Mouse (Mus musculus): ENCODE measurements around the gene Gm20388.
A peak's percentile ranks its signal among the peaks of the same experiment; 100 is the strongest.
"Not testable (repeated sequence)": the region's sequence is repeated elsewhere in the genome, so short reads cannot be mapped to it uniquely, and the experiment has no call there.

Gene Gm20388

GRCm38 (mm10) chr8:123990277-123991049, 4079.8 kb downstream of the Gm20388 start:
- DNase-seq (ENCODE audit: low spot score in 2 of 2), result no peak

- DNase-seq (ENCODE audit: low spot score in 2 of 2), result no peak
Measured at GRCm38 (mm10) chr8:123992587-123992986, 4081.9 kb downstream of the Gm20388 start.

- no peak for DNase-seq (ENCODE audit: low spot score in 2 of 2)
Measured at GRCm38 (mm10) chr8:123993597-123993996, 4083.0 kb downstream of the Gm20388 start.

- DNase-seq (ENCODE audit: low spot score in 2 of 2), result peak in 1 of 2 experiments; percentile 48
Measured at GRCm38 (mm10) chr8:123993997-123994396, 4083.4 kb downstream of the Gm20388 start.

- DNase-seq (ENCODE audit: low spot score in 2 of 2), result no peak
Measured at GRCm38 (mm10) chr8:123999568-123999967, 4088.9 kb downstream of the Gm20388 start.

- no peak for DNase-seq (ENCODE audit: low spot score in 2 of 2)
Measured at GRCm38 (mm10) chr8:124002546-124003108, 4092.0 kb downstream of the Gm20388 start.

- DNase-seq (ENCODE audit: low spot score in 2 of 2), result no peak
Measured at GRCm38 (mm10) chr8:124007829-124008228, 4097.2 kb downstream of the Gm20388 start.

GRCm38 (mm10) chr8:124011580-124011979, 4100.9 kb downstream of the Gm20388 start:
- DNase-seq (ENCODE audit: low spot score in 2 of 2), result no peak

- DNase-seq (ENCODE audit: low spot score in 2 of 2), result no peak
Measured at GRCm38 (mm10) chr8:124011989-124012586, 4101.4 kb downstream of the Gm20388 start.

- DNase-seq (ENCODE audit: low spot score in 2 of 2), result not testable (repeated sequence)
Measured at GRCm38 (mm10) chr8:124014299-124014698, 4103.7 kb downstream of the Gm20388 start.

GRCm38 (mm10) chr8:124014751-124015150, 4104.1 kb downstream of the Gm20388 start:
- DNase-seq (ENCODE audit: low spot score in 2 of 2), result no peak

- no peak for DNase-seq (ENCODE audit: low spot score in 2 of 2)
Measured at GRCm38 (mm10) chr8:124019782-124020181, 4109.1 kb downstream of the Gm20388 start.

GRCm38 (mm10) chr8:124020439-124021236, 4110.0 kb downstream of the Gm20388 start:
- peak; percentile 18 to 52 for DNase-seq (ENCODE audit: low spot score in 2 of 2)

- peak; percentile 85 to 95 for DNase-seq (ENCODE audit: low spot score in 2 of 2)
Measured at GRCm38 (mm10) chr8:124021237-124022227, 4110.9 kb downstream of the Gm20388 start, which contains the start of the genes Taf5l and Urb2. Gene Taf5l, minus strand, starts transcription at chr8:124021397. Gene Urb2, plus strand, starts transcription at chr8:124021508.

- DNase-seq (ENCODE audit: low spot score in 2 of 2), result not testable (repeated sequence)
Measured at GRCm38 (mm10) chr8:124026265-124026664, 4115.6 kb downstream of the Gm20388 start.

GRCm38 (mm10) chr8:124027831-124028230, 4117.2 kb downstream of the Gm20388 start:
- DNase-seq (ENCODE audit: low spot score in 2 of 2), result no peak

GRCm38 (mm10) chr8:124033400-124033799, 4122.8 kb downstream of the Gm20388 start:
- DNase-seq (ENCODE audit: low spot score in 2 of 2), result no peak

- no peak for DNase-seq (ENCODE audit: low spot score in 2 of 2)
Measured at GRCm38 (mm10) chr8:124038121-124038520, 4127.5 kb downstream of the Gm20388 start.

- no peak for DNase-seq (ENCODE audit: low spot score in 2 of 2)
Measured at GRCm38 (mm10) chr8:124039351-124039750, 4128.7 kb downstream of the Gm20388 start.

- DNase-seq (ENCODE audit: low spot score in 2 of 2), result no peak
Measured at GRCm38 (mm10) chr8:124042201-124042600, 4131.6 kb downstream of the Gm20388 start.

- no peak for DNase-seq (ENCODE audit: low spot score in 2 of 2)
Measured at GRCm38 (mm10) chr8:124044421-124044820, 4133.8 kb downstream of the Gm20388 start.

Data from urinary bladder, adult 18-20 months (tissue).